Mouse (Mus musculus) G1E (cell line): Measurements from ENCODE around the gene Brinp1. TPM values are rescaled to one million over a fixed set of nuclear protein-coding genes. Genes with fewer than 3 reads are reported as not detected.
"Not testable (repeated sequence)": the region's sequence is repeated elsewhere in the genome, so short reads cannot be mapped to it uniquely, and the experiment has no call there.

Experiments used
- ATAC-seq: 2 replicates; pipeline ENCODE4 v1.8.0; 2016; ENCODE audit warnings: mild to moderate bottlenecking; ENCODE audit not compliant: insufficient number of reproducible peaks, poor library complexity, low FRiP score, severe bottlenecking; ENCODE audit errors: extremely low read depth
- DNase-seq: peaks from one replicate; pipeline ENCODE4 v3.0.0; 2012; ENCODE audit warnings: low spot score
- H3K27me3 ChIP-seq: 2 replicates; pipeline ENCODE4 v1.6.1; 2012; ENCODE audit warnings: mild to moderate bottlenecking, low read length, inconsistent platforms; ENCODE audit not compliant: insufficient read depth
- H3K36me3 ChIP-seq: replicated peaks from 2 replicates; pipeline ENCODE3; 2012; ENCODE audit warnings: mild to moderate bottlenecking, inconsistent platforms
- H3K4me1 ChIP-seq: 2 replicates; pipeline ENCODE4 v1.6.1; 2012; ENCODE audit warnings: low read depth, low read length, inconsistent platforms, mixed read lengths; ENCODE audit not compliant: insufficient read depth
- H3K4me3 ChIP-seq: 2 replicates; pipeline ENCODE4 v1.5.1; 2012; ENCODE audit warnings: low read depth, mild to moderate bottlenecking, inconsistent platforms, low read length, moderate library complexity, mixed read lengths
- H3K9me3 ChIP-seq: replicated peaks from 2 replicates; pipeline ENCODE4 v1.6.1; 2012; ENCODE audit warnings: inconsistent platforms
- CTCF ChIP-seq: IDR thresholded peaks from 2 replicates; pipeline ENCODE4 v1.5.1; 2012; ENCODE audit warnings: low read depth, low read length, inconsistent platforms, mixed read lengths
- GATA1 ChIP-seq: IDR thresholded peaks from 2 replicates; pipeline ENCODE4 v1.6.1; 2012; ENCODE audit warnings: borderline replicate concordance, low read length, inconsistent platforms, mixed read lengths
- GATA2 ChIP-seq: IDR thresholded peaks from 2 replicates; pipeline ENCODE4 v1.6.1; 2012; ENCODE audit warnings: low read depth, low read length, inconsistent platforms, borderline replicate concordance
- POLR2AphosphoS5 ChIP-seq: IDR thresholded peaks from 2 replicates; pipeline ENCODE4 v1.6.1; 2012; ENCODE audit warnings: low read depth, low read length, inconsistent platforms; ENCODE audit not compliant: insufficient replicate concordance
- TAL1 ChIP-seq: conservative IDR thresholded peaks from 2 replicates; pipeline ENCODE4 v1.6.1; 2012; ENCODE audit warnings: low read depth, low read length, inconsistent platforms, mixed read lengths
- polyA plus RNA-seq: library from polyadenylated mRNA; stranded (reverse); fragments of >175 nt; gene quantifications from 2 replicates; pipeline ENCODE4 v1.2.3, GENCODE M21; 2012
- total RNA-seq, 2 experiments: library from RNA; stranded (forward) in 1 of 2; stranded (reverse) in 1 of 2; fragments of 200-1000 nt in 1 of 2; fragments of >200 nt in 1 of 2; fragmentation: Nextera tagmentation in 1 of 2; gene quantifications; 2 replicates each; pipeline ENCODE4 v1.2.3; 2014 to 2017

The Brinp1 gene
- total and polyA plus RNA-seq, 3 experiments = 0.05 TPM; not detected in 2

DNA sequence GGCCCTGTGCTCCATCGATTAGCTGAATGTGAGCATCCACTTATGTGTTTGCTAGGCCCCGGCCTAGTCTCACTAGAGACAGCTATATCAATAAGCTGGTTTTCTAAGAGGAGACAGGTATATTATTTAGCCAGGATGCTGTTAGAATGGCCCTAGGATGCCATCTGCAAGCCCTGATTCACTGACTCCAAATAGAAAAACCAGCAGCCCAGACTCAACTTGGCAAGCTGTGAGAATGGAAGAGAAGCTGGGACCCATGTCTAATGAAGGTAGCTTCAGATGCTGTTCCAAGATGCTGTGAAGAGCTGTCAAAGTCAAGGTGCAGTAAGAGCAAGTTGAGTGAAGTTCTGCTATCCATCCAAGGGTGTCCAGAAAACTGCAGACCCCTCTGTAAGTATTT, 89.5 kb downstream of the Brinp1 start:
- no peaks in the 10 kb centered on the region for H3K4me1 ChIP-seq
- H3K27me3 ChIP-seq = no peaks in the 10 kb centered on the region
- ATAC-seq = no peak
- no peak for TF ChIP-seq GATA1
- TF ChIP-seq CTCF = no peak
- TF ChIP-seq POLR2AphosphoS5 = no peak
- TF ChIP-seq TAL1 = no peak
- no peak for TF ChIP-seq GATA2
- H3K9me3 ChIP-seq = no peaks in the 10 kb centered on the region; the same call in 1 of the 2 replicates
- no peak for DNase-seq
- H3K4me3 ChIP-seq = no peak overlapping the region
- H3K36me3 ChIP-seq = no peaks in the 10 kb centered on the region

DNA sequence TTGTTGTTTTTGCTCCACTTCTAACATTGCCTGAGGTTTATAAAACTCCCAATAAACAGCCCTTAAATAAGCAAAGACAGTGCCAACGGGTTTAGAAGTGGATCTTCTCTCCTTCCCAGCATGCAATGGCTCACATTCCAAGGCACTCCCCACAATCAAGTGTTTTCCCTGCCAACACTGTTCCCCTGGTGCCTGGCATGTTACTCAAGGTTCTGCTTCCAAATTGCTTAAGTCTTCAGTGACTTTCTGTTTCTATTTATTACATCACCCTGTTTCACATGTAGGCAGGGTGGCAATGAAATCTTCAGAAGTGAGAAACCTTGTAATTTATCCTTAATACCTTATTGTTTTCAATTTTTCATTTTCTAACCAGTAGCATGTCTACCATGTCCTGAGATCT, 97.3 kb downstream of the Brinp1 start:
- H3K9me3 ChIP-seq = no peaks in the 10 kb centered on the region
- H3K27me3 ChIP-seq = no peaks in the 10 kb centered on the region
- H3K4me1 ChIP-seq = no peaks in the 10 kb centered on the region
- TF ChIP-seq POLR2AphosphoS5 = no peak
- no peak for TF ChIP-seq GATA2
- no peak for TF ChIP-seq GATA1
- TF ChIP-seq CTCF = no peak
- DNase-seq (no peak), ATAC-seq (no peak)
- H3K4me3 ChIP-seq = no peak overlapping the region
- no peaks in the 10 kb centered on the region for H3K36me3 ChIP-seq

DNA sequence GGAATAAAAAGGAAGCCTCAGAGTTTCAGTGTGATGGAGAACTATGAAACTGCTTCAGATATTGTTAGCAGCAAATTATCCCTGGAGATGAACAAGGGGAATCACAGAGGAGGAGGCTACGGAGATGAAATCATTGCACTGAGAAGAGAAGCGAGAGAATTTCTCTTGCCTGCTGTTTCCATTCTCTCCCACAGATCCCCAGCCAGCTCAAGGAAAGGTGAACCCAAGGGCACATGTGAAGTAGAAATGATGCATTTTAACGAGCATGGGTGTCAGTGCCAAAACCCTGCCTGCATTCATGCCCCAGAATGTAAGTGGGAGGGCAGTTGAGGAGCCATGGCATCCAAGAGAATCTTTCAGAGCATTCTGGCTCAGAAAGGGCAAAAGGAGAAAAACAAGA, 104.5 kb downstream of the Brinp1 start:
- no peak overlapping the region for H3K4me3 ChIP-seq
- peaks cover 2% of the 10 kb centered on the region; the same call in 1 of the 2 replicates for H3K9me3 ChIP-seq
- DNase-seq = no peak
- ATAC-seq = no peak
- no peaks in the 10 kb centered on the region for H3K4me1 ChIP-seq
- no peaks in the 10 kb centered on the region for H3K36me3 ChIP-seq
- no peak for TF ChIP-seq TAL1
- TF ChIP-seq POLR2AphosphoS5 = no peak
- no peak for TF ChIP-seq CTCF
- no peak for TF ChIP-seq GATA1
- no peak for TF ChIP-seq GATA2
- no peaks in the 10 kb centered on the region for H3K27me3 ChIP-seq

DNA sequence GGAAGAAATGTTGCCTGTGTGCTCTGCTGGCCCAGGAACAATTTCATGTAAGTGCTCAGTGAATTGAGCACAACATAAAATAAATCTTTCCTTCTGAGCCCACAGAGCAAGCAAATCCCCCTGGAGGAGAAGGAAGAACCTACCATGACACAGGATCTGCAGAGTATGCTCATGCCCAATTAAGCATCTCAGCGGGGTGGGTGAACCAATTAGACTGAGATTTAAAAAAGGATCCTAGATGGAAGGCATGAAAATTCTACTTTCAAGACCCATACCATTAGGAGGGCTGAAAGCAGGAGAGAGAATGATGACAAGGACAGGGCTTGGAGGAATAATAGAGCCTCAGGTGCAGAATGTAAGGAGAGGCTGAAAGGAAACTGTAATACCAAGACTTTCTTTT, 107.2 kb downstream of the Brinp1 start:
- TF ChIP-seq POLR2AphosphoS5 (no peak), CTCF (no peak), GATA1 (no peak), GATA2 (no peak), TAL1 (no peak)
- no peak overlapping the region for H3K4me3 ChIP-seq
- DNase-seq (no peak), ATAC-seq (no peak)
- peaks cover 2% of the 10 kb centered on the region; the same call in 1 of the 2 replicates for H3K9me3 ChIP-seq
- H3K4me1 ChIP-seq = no peaks in the 10 kb centered on the region
- H3K36me3 ChIP-seq = no peaks in the 10 kb centered on the region
- no peaks in the 10 kb centered on the region for H3K27me3 ChIP-seq

DNA sequence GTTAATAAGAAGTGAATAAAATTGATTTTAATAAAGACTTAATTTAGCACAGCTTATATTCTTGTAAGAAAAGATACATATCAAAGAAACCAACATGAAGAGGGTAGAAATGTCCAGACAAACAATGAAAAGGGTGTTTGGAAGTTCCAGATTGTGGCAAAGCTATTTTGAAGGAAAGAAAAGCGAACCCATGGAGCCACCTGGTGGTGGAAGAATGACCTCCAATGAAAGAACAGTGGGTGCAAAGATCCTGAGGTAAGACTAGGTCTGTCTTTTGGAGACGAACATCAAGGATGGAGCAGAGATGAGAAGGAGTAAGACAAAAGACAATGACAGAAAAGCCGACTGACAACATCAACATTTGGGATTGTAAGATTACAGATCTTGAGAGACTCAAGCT, 108.2 kb downstream of the Brinp1 start:
- TF ChIP-seq TAL1 (no peak), GATA1 (no peak), CTCF (no peak), POLR2AphosphoS5 (no peak), GATA2 (no peak)
- H3K9me3 ChIP-seq = 0 out of 2 replicates have a peak, but pooled peaks cover 3% of the 10 kb centered on the region
- no peaks in the 10 kb centered on the region for H3K36me3 ChIP-seq
- H3K4me3 ChIP-seq = no peak overlapping the region
- no peak for ATAC-seq
- H3K27me3 ChIP-seq = no peaks in the 10 kb centered on the region
- no peaks in the 10 kb centered on the region for H3K4me1 ChIP-seq
- DNase-seq = no peak

DNA sequence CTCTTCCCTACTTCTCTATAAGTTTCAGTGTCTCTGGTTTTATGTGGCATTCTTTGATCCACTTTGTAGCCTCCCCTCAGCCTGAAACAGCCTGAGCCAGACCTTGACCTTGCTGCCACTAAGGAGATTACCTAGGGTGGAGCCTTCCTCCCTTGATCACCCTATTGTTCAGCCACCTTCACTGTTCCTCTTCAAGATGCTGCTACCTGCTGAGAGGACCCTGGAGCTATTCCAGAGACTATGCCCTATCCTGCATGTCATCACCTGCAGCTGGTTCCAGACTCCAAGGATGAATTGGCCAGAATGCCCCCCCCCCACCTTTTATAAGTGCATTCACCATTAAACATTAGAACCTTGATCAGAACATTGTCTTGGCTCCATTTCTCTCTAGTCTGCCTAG, 140.2 kb downstream of the Brinp1 start:
- ATAC-seq, H3K9me3 ChIP-seq, DNase-seq, H3K36me3 ChIP-seq, H3K4me3 ChIP-seq, H3K4me1 ChIP-seq, H3K27me3 ChIP-seq: not testable (repeated sequence)

- Histone ChIP-seq H3K36me3 (no peaks in the 10 kb centered on the region), H3K4me3 (no peak overlapping the region), H3K9me3 (no peaks in the 10 kb centered on the region), H3K4me1 (no peaks in the 10 kb centered on the region), H3K27me3 (no peaks in the 10 kb centered on the region)
- DNase-seq (no peak), ATAC-seq (no peak)
- no peak for TF ChIP-seq GATA1
- TF ChIP-seq CTCF = no peak
- no peak for TF ChIP-seq TAL1
- no peak for TF ChIP-seq GATA2
Observed at GRCm38 (mm10) chr4:68806502-68806901, 147.7 kb downstream of the Brinp1 start.
